Mouse (Mus musculus): ENCODE measurements around the gene Crk. TPM values are rescaled to one million over a fixed set of nuclear protein-coding genes. Genes with fewer than 3 reads are reported as not detected.

The Crk gene
- polyA plus RNA-seq, 1 experiment, result 49.5 TPM

GRCm38 (mm10) chr11:75654471-75655390 is 24.3 kb upstream of the Crk start:
- peak; percentile 40 for DNase-seq
- Histone ChIP-seq H3K4me1 (ENCODE audit: control insufficient read depth, insufficient read depth, low read length) (peaks cover 44% of the 10 kb centered on the region), H3K4me3 (replicated peaks; ENCODE audit: extremely low read depth, low read depth, low read length) (peak overlapping the region; percentile 73)
- WGBS, result 46% methylated on average over 25 of the region's 25 CpGs
- no peak for TF ChIP-seq POLR2A (IDR thresholded peaks at IDR 0.05; ENCODE audit: borderline replicate concordance, extremely low read depth, low read depth, low read length)
- no peak for TF ChIP-seq CTCF (IDR thresholded peaks at IDR 0.05; ENCODE audit: insufficient read depth, low read length)

- peak; percentile 90 for DNase-seq
- WGBS, result under 1% methylated on average over 77 of the region's 78 CpGs
- H3K4me1 ChIP-seq (ENCODE audit: control insufficient read depth, insufficient read depth, low read length), result peaks cover 34% of the 10 kb centered on the region
- H3K4me3 ChIP-seq (replicated peaks; ENCODE audit: extremely low read depth, low read depth, low read length), result peak overlapping the region; percentile 93
- no peak for TF ChIP-seq CTCF (IDR thresholded peaks at IDR 0.05; ENCODE audit: insufficient read depth, low read length)
- TF ChIP-seq POLR2A (IDR thresholded peaks at IDR 0.05; ENCODE audit: borderline replicate concordance, extremely low read depth, low read depth, low read length), result peak; percentile 46; the same call in 1 of the 2 replicates
Measured at GRCm38 (mm10) chr11:75655621-75656545, 23.2 kb upstream of the Crk start.

GRCm38 (mm10) chr11:75656621-75657590 is 22.2 kb upstream of the Crk start:
- H3K4me3 ChIP-seq (replicated peaks; ENCODE audit: extremely low read depth, low read depth, low read length), result peak overlapping the region; percentile 93
- TF ChIP-seq CTCF (IDR thresholded peaks at IDR 0.05; ENCODE audit: insufficient read depth, low read length) (no peak), POLR2A (IDR thresholded peaks at IDR 0.05; ENCODE audit: borderline replicate concordance, extremely low read depth, low read depth, low read length) (peak; percentile 47; the same call in 1 of the 2 replicates)
- DNase-seq, result peak; percentile 51
- 37% methylated on average over 20 of the region's 20 CpGs for WGBS
- H3K4me1 ChIP-seq (ENCODE audit: control insufficient read depth, insufficient read depth, low read length), result peaks cover 32% of the 10 kb centered on the region

- Histone ChIP-seq H3K4me1 (ENCODE audit: control insufficient read depth, insufficient read depth, low read length) (peaks cover 26% of the 10 kb centered on the region), H3K4me3 (replicated peaks; ENCODE audit: extremely low read depth, low read depth, low read length) (no peak overlapping the region)
- DNase-seq, result no peak
- no peak for TF ChIP-seq CTCF (IDR thresholded peaks at IDR 0.05; ENCODE audit: insufficient read depth, low read length)
Measured at GRCm38 (mm10) chr11:75657841-75658240, 21.2 kb upstream of the Crk start.

- Histone ChIP-seq H3K4me3 (replicated peaks; ENCODE audit: extremely low read depth, low read depth, low read length) (no peak overlapping the region), H3K4me1 (ENCODE audit: control insufficient read depth, insufficient read depth, low read length) (peaks cover 23% of the 10 kb centered on the region)
- TF ChIP-seq POLR2A (IDR thresholded peaks at IDR 0.05; ENCODE audit: borderline replicate concordance, extremely low read depth, low read depth, low read length), result no peak
- TF ChIP-seq CTCF (IDR thresholded peaks at IDR 0.05; ENCODE audit: insufficient read depth, low read length), result no peak
- no peak for DNase-seq
- WGBS, result 88% methylated on average over 13 of the region's 13 CpGs
Measured at GRCm38 (mm10) chr11:75658311-75658710, 20.7 kb upstream of the Crk start.

- no peak for DNase-seq
- TF ChIP-seq CTCF (IDR thresholded peaks at IDR 0.05; ENCODE audit: insufficient read depth, low read length) (no peak), POLR2A (IDR thresholded peaks at IDR 0.05; ENCODE audit: borderline replicate concordance, extremely low read depth, low read depth, low read length) (no peak)
- 63% methylated on average over 14 of the region's 14 CpGs for WGBS
- H3K4me3 ChIP-seq (replicated peaks; ENCODE audit: extremely low read depth, low read depth, low read length), result no peak overlapping the region
- H3K4me1 ChIP-seq (ENCODE audit: control insufficient read depth, insufficient read depth, low read length), result peaks cover 17% of the 10 kb centered on the region
Measured at GRCm38 (mm10) chr11:75658996-75659750, 19.9 kb upstream of the Crk start.

- Histone ChIP-seq H3K4me3 (replicated peaks; ENCODE audit: extremely low read depth, low read depth, low read length) (no peak overlapping the region), H3K4me1 (ENCODE audit: control insufficient read depth, insufficient read depth, low read length) (peaks cover 9% of the 10 kb centered on the region)
- WGBS, result 84% methylated on average over 12 of the region's 12 CpGs
- TF ChIP-seq POLR2A (IDR thresholded peaks at IDR 0.05; ENCODE audit: borderline replicate concordance, extremely low read depth, low read depth, low read length), result no peak
- no peak for TF ChIP-seq CTCF (IDR thresholded peaks at IDR 0.05; ENCODE audit: insufficient read depth, low read length)
- no peak for DNase-seq
Measured at GRCm38 (mm10) chr11:75660081-75660590, 18.9 kb upstream of the Crk start.

Data from lung, adult 2 months (tissue).